Mouse (Mus musculus): ENCODE results near the gene Get4.
A peak's percentile ranks its signal among the peaks of the same experiment; 100 is the strongest.

Gene Get4

DNA sequence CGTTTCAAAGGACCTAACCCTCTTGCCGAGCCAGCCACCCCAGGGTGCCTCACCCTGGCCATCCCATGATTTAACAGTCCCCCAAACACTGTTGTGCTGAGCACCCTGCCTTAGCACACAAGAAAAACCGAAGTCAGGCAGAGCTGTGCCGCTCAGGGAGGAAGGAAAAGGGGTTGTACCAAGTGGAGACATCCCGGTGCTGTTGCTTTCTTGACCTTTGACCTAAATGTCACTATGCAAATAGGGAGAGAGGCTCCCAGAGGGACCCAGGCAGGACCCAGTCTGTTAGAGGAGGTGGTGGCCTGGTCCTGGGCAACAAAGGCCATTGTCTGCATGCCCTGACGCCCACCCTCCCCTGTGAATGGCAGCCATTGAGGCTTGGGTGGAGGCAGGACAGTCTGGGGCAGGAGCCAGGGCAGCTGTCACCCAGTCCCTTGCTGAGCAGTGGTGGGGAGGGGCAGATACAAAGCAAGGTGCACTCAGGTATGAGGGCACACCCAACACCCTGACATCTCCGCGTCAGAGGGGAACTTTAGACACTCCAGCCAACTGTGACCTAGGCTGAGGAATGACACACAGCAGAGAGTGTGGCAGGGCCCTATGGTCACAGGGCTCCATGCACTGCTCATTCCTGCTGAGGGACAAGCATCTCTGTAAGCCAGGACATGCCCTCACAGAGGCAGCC, 33.4 kb downstream of the Get4 start:
- DNase-seq, result no peak

DNA sequence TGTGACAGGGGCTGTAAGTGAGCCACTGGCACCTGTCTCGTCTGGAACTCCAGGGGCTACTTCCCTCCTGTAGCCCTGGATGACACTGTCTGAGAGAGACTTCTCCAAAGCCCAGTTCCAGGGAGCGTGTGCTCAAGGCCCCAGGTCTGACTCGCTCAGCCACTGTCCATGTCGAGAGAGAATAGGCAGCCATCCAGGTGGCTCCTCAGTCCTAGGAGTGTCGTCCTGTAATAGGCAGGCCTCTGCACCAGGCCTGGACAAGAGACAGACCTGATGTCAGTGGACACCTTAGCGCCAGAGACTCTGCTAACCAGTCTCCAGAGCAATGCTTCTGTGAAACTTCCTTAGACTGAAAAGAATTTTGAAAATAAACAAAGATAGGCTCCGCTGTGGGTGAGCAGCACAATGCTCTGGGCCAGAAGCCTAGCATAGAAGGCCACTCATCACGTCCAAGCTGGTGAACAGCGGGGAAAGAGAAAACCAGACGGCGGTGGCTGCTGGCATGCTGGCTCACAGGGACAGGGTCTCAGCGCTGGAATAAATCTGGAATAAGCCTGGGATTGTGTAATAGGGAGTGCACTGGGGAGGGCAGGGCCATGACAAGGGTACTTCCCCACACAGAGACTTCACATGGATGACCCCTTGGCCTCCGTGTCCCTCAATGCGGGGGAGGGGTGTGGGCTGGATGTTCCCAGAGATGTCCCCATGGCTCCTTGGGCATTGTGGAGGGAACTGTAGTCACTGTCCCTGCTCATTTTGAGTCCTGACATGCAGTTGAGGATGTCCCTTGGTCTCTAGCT, 34.2 kb downstream of the Get4 start:
- no peak for DNase-seq

DNA sequence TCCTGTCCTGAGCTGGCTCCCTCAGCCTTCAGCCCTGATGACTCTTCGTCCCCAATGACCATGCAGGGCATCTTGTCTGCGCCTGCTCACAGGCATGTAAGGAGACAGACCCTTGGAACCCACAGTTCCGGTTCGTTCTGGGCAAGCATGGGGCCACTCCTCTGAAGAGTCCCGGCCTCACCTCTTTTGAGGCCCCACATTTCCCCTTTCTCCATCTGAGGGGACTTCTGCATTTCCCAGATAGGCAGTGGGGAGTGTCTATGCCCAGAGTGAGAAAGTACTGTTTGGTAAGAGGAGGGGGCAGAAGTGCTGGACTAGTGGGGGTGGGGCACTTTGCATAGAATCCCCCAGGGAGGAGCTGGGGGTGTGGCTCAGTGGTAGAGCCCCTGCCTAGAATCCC, 35.0 kb downstream of the Get4 start:
- no peak for DNase-seq

DNA sequence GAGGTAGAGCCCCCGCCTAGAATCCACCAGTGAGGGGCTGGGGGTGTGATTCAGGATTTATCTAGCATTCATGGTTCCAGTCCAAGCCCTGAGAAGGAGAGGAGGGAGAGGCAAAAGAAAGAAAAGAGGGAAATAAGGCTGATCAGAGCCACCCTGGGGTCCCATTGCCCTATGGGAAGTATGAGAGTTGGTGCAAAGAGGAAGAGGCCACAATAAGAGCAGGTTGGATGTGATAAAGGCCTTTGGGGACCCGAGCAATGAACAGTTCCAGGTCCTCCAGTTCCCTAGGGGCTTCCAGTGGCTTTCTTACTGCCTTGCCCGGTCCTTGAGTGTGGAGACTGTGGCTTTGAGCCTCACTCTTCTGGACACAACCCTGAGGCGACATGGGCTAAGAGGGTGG, 35.7 kb downstream of the Get4 start:
- no peak for DNase-seq

GRCm38 (mm10) chr5:139288591-139288990, 36.5 kb downstream of the Get4 start:
- no peak for DNase-seq

DNA sequence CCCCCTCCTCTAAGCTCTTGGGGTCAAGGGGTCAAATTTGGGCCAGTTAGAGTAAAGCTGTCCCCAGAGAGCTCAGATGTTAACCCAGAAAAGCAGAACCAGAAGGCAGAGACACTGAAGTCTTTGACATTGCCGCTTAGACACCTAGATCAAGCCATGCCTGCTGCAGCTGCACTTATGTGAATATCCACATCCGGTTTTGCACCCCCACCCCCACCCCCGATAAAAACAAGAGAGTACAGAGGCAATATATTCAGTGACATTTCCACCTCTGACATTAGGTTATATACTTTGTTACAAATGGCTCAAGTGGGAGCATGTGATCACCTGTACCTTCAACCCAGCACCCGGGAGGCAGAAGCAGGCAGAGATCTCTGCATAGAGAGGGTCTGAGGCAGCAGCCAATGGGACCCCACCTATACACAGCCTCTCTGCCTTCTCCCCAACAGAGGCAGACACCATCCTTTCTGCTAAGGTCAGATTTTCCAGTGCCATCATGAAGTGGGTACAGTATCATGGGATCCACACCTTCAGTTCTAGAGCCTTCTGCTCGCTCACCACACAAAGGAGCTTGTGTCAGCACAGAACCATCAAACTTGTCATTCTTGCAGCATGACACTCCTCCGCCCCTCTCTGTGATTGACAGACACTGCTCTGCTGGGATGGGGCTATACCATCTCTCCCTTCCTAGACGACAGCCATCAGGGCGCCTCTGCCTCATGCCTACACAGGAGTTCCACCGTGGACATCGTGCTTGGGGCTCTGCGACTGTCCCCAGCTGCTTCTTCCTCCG, 38.5 kb downstream of the Get4 start:
- no peak for DNase-seq

GRCm38 (mm10) chr5:139291811-139292560, 39.9 kb downstream of the Get4 start:
- DNase-seq, result peak in 1 of 2 experiments; percentile 43

GRCm38 (mm10) chr5:139294089-139294488, 42.0 kb downstream of the Get4 start:
- no peak for DNase-seq

- DNase-seq, result no peak
Observed at GRCm38 (mm10) chr5:139297092-139297491, 45.0 kb downstream of the Get4 start.

- no peak for DNase-seq
Observed at GRCm38 (mm10) chr5:139297745-139298144, 45.6 kb downstream of the Get4 start.

GRCm38 (mm10) chr5:139302101-139302500, 50.0 kb downstream of the Get4 start:
- DNase-seq, result no peak

DNA sequence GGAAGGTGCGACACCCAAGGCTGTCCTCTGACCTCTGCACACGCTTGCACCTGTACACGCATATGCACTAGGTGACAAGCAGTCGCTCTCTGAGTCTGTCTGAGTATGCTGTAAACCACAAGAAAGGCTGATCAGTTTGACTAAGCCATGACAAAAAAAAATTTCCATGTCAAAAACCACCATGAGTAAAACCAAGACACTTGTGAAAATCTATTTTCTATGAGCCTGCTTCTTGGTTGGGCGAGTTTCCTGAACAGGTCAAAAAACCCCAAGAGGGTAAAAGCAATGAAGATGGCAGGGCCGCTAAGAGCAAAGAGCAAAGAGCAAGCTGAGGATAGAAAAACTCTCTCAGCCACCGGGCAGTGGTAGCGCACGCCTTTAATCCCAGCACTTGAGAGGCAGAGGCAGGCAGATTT, 51.5 kb downstream of the Get4 start:
- DNase-seq, result no peak

GRCm38 (mm10) chr5:139309946-139310345, 57.8 kb downstream of the Get4 start:
- no peak for DNase-seq

DNA sequence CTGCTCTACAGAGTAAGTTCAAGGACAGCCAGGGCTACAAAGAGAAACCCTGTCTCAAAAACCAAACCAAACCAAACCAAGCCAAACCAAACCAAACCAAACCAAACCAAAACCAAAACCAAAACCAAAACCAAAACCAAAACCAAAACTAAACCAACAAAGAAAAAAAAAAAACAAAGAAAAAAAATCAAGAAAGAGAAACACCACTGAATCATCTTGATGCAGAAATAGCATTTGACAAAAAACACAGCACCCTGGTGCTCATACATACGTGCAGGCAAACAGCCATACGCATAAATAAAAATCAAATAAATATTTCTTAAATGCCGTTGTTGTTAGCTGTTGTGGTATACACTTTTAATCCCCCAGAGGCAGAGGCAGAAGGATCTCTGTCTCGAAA, 58.4 kb downstream of the Get4 start:
- DNase-seq, result no peak

- DNase-seq, result no peak
Observed at GRCm38 (mm10) chr5:139311822-139312221, 59.7 kb downstream of the Get4 start.

GRCm38 (mm10) chr5:139313536-139313935, 61.4 kb downstream of the Get4 start:
- DNase-seq, result no peak

DNA sequence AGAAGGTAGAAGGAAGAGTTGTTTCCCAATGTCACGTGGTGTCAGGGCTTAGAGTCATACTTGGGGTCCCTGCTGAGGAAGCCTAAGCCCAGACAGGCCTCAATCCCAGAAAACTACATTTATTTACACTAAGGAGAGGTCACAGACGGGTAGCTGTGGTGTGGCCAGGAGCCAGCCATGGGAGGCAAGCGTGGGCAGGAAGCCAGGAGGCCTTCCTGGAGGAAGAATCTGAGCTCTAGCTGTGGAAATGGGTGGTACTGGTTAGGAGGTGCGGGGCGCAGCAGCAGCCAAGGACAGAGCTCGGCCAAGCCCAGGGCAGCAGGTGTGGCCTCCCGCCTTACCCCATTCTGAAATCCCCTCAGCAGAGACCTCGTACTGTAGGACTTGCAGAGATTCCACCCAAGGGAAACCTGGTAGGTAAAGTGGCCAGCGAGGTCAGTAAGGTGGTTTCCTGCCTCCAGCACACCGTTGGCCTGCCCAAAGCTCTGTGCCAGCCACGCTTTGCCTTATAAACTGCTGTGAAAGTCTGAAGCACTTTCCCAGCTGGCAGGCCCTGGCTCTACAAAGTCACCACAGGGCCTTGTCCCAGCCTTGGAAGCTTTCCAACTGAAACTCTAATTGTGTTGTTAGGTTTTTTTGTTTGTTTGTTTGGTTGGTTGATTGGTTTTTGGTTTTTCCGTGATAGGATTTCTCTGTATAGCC, 63.0 kb downstream of the Get4 start:
- no peak for DNase-seq

DNA sequence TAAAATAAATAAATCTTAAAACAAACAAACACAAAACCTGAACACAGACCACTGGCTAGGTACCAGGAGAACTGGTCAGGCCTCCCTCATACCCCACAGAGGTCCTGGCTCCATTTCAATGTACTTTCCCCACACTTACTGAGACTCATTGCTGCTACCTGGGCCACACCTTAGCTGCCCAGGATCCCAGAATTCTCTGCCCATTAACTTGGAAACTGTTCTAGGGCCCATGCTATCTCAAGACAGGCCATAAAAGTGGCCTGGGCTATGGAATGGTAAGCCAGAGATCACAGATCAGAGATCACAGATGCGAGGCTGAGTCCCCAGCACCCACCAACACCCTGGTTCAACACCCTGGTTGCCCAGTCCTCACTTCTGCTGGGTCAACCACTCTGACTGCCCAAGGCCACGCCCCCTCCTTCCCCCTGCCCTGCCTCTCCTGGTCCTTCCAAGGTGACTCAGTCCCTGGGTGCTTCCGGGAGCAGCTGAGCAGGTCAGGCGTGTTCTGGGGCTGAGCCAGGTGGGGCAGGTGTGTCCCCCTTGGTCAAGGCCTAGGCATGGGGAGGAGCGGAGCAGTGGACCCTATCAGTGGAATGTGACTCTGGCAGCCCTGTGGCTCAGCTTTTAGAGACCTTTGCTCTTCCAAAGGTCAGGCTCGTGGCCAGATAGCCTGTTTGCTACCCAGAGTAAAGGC, 65.0 kb downstream of the Get4 start:
- DNase-seq, result peak in 1 of 2 experiments; percentile 50

- DNase-seq, result peak in 1 of 2 experiments; percentile 64
Observed at GRCm38 (mm10) chr5:139317751-139318504, 65.8 kb downstream of the Get4 start.
